Mouse (Mus musculus): ENCODE measurements around the gene Brf1.
A peak's percentile ranks its signal among the peaks of the same experiment; 100 is the strongest.

The Brf1 gene

DNA sequence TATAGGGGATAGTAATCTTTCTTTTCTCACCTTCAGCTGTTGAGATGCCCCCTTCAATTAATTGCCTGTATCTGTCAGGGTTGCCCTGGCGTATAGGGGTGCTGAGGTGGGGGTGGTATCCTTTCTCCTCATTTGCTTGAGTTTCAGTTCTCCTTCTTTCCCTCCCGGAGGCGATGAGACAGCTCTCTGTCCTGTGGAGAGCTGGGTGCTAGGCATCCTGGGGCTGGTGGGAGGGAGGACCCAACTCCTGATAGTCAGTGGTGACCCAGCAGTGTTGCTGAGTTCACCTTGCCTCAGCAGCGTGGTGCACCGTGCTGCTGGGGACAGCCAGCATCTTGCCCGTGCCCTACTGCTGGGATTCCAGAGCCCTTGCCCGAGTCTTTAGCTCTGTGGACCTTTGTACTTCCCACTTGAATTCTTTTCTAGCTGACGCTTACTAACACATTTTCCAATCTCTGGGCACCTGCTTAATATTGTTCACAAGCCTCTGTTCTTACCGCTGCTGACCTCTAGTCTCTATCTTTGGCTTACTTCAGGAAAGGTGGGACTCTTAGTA lies 17.0 kb upstream of the Brf1 start:
- no peak for DNase-seq (ENCODE audit: low read depth, low spot score)

DNA sequence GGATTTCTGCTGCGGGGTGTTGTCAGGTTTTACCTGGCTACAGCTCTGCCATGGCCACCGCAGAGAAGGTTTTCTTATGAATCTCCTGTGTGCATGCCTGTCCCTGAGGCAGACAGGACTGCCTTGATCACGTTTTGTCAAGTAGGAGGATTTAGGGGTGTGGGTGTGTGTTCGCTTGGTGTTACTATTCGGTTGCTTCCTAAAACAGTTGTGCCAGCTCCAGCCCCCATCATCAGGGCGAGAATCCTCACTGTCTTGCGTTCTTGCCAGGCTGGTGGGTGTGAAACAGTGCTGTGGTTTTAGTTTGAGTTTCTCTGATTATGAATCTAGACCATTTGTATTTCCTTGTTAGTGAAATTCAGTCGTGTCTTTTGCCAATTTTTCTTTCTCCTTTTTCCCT lies 16.5 kb upstream of the Brf1 start:
- DNase-seq (ENCODE audit: low read depth, low spot score) = no peak

DNA sequence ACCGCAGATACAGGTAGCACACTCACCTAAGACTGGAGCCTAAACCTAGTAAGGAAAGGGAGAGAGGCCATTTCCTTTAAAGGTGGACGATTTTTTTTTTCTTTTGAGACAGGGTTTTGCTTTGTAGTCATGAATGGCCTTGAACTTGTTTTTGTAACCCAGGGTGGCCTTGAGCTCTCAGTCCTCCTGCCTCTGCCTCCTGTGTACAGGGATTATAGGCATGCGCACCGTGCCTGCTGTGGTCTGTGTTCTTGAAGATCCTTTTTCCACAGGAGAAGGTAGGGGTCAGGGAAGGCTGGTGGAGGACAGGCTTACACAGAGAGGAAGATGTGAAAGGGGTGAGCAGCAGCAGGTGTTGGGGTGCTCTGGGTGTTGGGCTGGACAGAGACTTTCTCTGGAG lies 15.5 kb upstream of the Brf1 start:
- DNase-seq (ENCODE audit: low read depth, low spot score) = no peak

DNA sequence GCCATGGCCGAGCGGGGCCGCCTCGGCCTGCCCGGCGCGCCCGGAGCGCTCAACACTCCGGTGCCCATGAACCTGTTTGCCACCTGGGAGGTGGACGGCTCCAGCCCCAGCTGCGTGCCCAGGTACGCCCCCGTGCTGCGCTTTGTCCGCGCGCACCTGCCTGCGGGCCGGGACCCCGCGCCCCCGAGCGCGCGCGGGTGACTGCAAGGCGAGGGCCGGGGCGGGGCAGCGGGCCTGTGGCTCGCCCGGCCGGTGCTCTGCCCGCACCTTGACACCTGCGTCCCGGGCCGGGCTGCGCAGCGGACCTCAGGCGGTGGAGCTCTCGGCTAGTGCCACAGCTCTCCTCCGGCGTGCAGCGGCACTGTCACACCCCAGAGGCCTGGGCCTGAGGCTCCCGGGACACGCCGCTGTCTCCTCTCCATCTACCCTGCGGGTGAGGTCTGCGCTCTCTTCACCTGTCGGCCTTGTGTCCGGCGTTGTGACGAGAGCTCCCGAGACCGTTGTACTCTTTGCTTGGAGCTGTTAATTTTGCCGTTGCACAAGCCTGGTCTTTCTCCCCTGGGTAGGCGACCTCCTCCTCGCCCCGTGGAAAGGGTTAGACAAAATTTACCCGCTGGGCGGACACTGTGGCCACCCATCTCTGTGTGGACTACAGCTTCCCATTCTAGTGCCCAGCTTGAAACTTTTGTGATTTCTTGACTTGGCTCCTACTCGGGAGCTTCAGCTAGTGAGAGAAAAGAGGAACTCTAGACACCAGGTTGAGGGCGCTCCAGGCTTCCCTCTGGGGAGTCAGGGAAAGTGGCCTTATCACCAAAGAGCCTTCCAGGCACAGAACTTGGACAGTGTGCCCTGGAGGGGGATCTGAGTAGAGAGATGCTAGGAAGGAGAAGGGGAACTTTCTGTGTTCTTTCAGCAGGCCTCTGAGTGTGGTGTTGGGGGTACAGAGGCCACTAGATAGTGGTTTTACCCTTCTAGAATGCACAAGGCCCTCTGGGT lies 14.4 kb upstream of the Brf1 start:
- DNase-seq (ENCODE audit: low read depth, low spot score) = peak; percentile 68

- peak; percentile 94 for DNase-seq (ENCODE audit: low read depth, low spot score)
Observed at GRCm38 (mm10) chr12:113013604-113014558, 13.4 kb upstream of the Brf1 start, which contains the start of gene Pacs2. Gene Pacs2 (plus strand): TSS chr12:113014508.

DNA sequence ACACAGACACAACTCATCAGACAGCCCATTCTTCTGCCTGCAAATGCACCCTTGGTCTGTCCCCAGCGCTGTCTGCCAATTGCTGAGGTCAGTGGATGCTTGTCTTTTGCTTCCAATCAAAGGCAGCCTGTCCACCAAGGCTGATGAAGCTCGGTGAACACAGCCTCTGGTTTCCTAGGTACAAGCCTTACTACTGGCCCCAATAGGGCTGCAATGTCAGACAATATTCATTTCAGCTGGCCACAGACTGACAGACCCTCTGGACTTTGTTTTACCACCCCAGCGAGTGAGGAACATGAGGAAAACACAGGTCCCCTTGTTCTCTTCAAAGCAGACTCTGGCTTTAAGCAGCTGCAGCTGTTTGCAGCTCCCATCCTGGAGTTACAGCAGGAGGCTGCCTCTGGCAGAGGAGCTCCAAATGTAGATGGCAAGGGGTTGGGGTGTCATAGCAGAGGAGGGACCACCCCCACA lies 12.6 kb upstream of the Brf1 start:
- no peak for DNase-seq (ENCODE audit: low read depth, low spot score)

DNA sequence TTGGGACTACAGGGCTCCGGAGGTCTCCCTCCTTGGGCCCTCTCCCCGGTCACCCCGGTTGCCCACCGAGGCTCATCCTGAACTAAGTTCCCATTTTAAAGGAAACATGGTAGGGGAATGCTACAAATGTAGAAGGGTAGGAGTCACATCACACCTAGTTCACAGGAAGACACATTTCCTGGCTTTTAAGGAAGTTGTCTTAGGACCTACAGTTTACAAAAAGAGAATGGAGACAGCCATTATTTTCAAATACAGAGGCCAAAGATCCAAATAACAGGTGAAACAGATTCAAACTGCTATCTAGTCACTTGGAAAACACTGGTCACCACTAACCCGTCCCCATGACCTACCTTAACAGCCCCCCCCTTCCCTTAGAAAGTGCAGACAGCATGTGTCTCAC lies 11.9 kb upstream of the Brf1 start:
- no peak for DNase-seq (ENCODE audit: low read depth, low spot score)

DNA sequence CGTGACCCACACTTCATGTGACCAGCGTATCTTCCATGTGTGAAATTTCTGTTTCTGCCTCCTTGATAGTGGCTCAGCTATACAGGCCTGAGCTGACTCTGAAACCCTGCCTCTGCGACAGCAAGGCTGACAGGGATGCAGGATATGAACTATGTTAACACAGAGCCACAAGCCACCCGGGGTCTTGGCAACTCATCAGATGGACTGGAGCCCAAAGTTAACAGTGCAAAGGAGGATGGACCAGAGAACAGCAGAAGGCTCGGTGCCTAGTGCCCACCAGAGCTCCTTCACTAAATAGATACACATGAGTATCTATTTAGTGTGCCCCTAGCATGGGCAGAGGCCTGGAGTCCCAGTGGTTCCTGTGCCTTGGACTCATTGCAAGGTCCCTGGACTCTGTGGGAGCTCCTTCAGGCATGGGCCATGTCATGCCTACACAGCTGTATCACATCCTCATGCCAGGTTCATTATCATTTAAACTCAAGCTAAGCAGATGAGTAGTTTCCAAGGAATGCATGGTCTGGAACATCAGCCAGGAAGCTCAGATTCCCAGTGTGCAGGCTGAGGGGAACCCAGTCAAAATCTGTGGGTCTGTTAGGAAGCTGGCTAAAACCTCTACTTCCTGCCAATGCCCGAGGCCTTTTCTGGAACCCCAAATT lies 11.3 kb upstream of the Brf1 start:
- DNase-seq (ENCODE audit: low read depth, low spot score) = no peak

- no peak for DNase-seq (ENCODE audit: low read depth, low spot score)
Observed at GRCm38 (mm10) chr12:113004993-113005392, 4.5 kb upstream of the Brf1 start.

GRCm38 (mm10) chr12:113004011-113004410 lies 3.5 kb upstream of the Brf1 start:
- DNase-seq (ENCODE audit: low read depth, low spot score) = no peak

GRCm38 (mm10) chr12:113002667-113003066 lies 2.2 kb upstream of the Brf1 start:
- peak; percentile 29 for DNase-seq (ENCODE audit: low read depth, low spot score)

- no peak for DNase-seq (ENCODE audit: low read depth, low spot score)
Observed at GRCm38 (mm10) chr12:113001133-113001474, 600 bp upstream of the Brf1 start.

DNA sequence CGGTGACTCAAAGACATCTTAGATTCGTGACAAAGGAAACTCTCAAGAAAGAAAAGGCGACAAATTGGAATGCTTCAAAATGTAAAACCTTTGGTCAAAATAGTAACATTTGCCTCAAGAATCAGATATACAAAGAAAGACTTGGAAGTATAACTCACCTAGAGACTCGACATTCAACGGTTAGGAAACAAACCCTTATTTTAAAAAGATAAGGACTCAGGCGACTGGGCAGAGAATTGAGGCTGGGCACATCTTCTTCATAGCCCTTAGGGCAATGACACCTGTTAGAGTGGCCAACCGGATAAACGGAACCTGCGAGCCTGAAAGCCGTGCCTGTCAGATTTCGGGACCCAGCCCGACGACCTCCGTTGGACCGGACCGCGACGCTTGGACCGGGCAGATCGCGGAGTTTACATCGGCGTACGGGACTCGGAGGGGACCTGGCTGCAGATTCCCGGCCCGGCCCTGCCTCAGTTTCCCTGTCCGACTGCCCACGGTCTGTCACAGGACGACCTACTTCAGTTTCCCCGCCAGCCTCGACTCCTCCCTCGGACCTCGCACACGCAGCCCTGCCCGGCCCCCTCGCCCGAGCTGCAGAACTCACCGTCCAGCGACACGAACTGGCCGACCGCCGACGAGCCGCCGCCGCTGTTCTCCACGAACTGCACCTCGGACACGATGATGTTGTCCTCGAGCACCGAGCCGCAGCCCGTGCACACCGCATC lies 773 bp downstream of the Brf1 start:
- no peak for DNase-seq (ENCODE audit: low read depth, low spot score)

DNA sequence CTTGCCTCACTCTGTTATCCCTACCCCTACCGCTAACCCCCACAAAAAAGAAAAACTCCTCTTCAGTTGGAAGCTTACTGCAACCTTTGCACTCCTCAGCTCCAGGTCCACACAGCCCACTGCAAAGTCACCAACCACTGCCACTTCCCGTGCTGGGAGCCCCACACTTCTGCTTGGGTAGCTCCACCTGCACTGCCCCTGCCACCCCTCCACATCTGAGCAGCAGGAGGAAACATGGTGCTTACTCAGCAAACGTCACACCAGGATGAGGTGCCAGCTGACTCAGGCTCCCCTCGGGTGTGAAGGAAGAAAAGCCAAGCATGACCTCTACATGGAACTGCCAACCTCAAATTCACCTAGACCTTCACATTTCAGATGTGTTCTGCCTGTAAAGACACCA lies 6.4 kb downstream of the Brf1 start:
- no peak for DNase-seq (ENCODE audit: low read depth, low spot score)

- no peak for DNase-seq (ENCODE audit: low read depth, low spot score)
Observed at GRCm38 (mm10) chr12:112991444-112991843, 9.1 kb downstream of the Brf1 start.

DNA sequence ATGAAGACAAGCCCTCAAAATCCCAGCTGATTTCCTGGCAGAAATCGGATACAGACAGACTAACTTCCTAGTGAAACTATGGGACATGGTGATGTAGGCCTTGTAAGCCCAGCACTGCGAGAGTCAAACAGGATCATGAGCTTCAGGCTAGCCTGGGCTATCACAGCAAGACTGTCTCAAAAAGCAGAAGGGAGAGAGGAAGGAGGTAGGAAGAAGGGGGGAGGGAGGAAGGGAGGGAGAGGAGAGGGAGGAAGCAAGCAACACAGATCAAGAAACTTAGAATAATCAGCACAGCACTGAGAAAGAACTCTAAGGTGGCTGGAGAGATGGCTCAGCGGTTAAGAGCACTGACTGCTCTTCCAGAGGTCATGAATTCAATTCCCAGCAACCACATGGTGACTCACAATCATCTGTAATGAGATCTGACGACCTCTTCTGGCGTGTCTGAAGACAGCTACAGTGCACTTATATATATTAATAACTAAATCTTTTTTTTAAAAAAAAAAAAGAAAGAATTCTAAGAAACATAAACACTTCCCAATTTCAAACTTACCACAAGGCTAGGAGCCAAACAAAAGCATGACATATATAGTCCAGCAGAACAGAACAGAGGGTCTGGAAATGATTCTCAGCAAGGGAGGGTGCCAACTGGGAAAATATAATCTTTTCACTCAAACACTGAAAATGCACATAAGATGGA lies 9.6 kb downstream of the Brf1 start:
- DNase-seq (ENCODE audit: low read depth, low spot score) = no peak

GRCm38 (mm10) chr12:112987877-112988276 lies 12.6 kb downstream of the Brf1 start:
- DNase-seq (ENCODE audit: low read depth, low spot score) = peak; percentile 58

DNA sequence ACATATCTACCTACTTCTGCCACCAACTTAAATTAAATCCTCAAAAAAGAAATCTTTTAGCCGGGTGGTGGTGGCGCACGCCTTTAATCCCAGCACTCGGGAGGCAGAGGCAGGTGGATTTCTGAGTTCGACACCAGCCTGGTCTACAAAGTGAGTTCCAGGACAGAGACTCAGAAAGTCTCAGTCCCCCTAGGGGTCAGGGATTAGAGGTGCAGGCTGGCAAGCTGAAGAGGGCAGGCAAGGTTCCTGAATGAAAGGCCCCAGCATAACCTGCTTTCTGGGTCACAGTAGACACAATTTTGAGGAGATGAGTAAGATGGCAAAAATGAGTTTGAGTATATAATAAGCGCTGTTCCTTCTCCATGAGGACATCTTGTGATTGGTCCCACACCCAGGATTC lies 15.2 kb downstream of the Brf1 start:
- DNase-seq (ENCODE audit: low read depth, low spot score) = peak; percentile 65

GRCm38 (mm10) chr12:112982031-112982430 lies 18.5 kb downstream of the Brf1 start:
- no peak for DNase-seq (ENCODE audit: low read depth, low spot score)

DNA sequence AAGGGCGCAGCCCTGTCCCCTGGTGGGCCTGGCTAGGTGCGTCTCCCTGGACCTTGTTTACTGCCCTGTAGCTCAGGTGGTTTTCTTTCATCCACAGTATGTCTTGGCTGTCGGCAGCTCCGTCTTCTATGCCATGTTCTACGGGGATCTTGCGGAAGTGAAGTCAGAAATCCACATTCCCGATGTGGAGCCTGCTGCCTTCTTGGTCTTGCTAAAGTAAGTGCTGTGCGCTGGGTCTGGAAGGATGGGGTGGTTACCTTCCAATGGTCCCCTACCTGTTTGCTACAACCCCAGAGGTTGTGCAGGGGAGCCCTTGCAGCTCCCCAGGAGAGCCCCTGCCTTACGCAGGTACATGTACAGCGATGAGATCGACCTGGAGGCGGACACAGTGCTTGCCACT lies 23.3 kb downstream of the Brf1 start:
- peak; percentile 39 for DNase-seq (ENCODE audit: low read depth, low spot score)
